ENCODE assay signal across 26 mouse cellular contexts in the genomic region with DNA sequence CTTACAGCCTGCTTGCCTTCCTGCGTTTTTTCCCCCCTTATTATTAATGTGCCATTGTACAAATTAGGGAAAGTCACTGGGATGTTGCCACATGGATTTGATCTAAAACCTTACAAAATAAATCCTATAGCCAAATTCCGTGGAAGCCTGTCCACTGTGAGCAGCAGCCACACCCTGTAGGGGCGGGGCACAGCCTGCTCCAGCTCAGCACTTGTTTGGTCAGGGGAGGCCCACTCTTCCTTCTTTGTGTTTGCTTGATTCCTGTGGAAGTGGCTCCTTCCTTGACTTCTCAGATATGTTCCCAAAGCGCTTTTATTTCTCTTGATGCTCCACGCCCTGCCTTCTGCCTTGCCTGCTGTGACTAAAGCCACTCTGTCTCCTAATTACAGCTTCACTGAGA. TPM values are rescaled to one million over a fixed set of nuclear protein-coding genes. Genes with fewer than 3 reads are reported as not detected.
A peak's percentile ranks its signal among the peaks of the same experiment; 100 is the strongest.
DNase-seq lines count a peak whose midpoint lies in the region; ATAC-seq lines count a peak whose summit lies in the region.
"Had no signal": no experiment of that assay in that cellular context is flagged by ENCODE, and none has a peak within 500 bp of the region (broad histone marks: within the 10 kb centered on the region; RNA-seq: fewer than 3 reads in every experiment).

No protein-coding gene starts in this region.

- no peaks in the 10 kb centered on the region for H3K36me3 ChIP-seq in heart, embryonic 13.5 days
- H3K36me3 ChIP-seq in lung, embryonic 16.5 days (ENCODE audit: control insufficient read depth, insufficient read depth, low read length): no peaks in the 10 kb centered on the region
- no peaks in the 10 kb centered on the region for H3K36me3 ChIP-seq in intestine, embryonic 16.5 days (ENCODE audit: control insufficient read depth, insufficient read depth, low read length)
- no peaks in the 10 kb centered on the region for H3K36me3 ChIP-seq in forebrain, embryonic 11.5 days (ENCODE audit: control insufficient read depth, insufficient read depth, low read length)
- no peaks in the 10 kb centered on the region for H3K36me3 ChIP-seq in hindbrain, embryonic 16.5 days (ENCODE audit: control insufficient read depth, insufficient read depth, low read length)
- H3K36me3 ChIP-seq: hindbrain, embryonic 10.5 days; limb, embryonic 13.5 days had no signal

- no peak for ATAC-seq in heart, embryonic 13.5 days (ENCODE audit: extremely low read depth, insufficient number of reproducible peaks, low FRiP score, low TSS enrichment)
- peak; percentile 64; the same call in 1 of the 2 replicates for ATAC-seq in lung, embryonic 16.5 days (ENCODE audit: low read depth)
- ATAC-seq in intestine, embryonic 16.5 days: 0 out of 2 replicates have a peak, but pooled peaks have one; percentile 42
- no peak for ATAC-seq in forebrain, embryonic 11.5 days (replicated peaks; ENCODE audit: low FRiP score)
- no peak for ATAC-seq in hindbrain, embryonic 16.5 days
- ATAC-seq: CD4-positive, CD25-positive, alpha-beta regulatory T cell, adult 4 months; forebrain, embryonic 14.5 days; midbrain, embryonic 16.5 days had no signal

- H3K9ac ChIP-seq in heart, embryonic 13.5 days: no peak overlapping the region
- H3K9ac ChIP-seq in lung, embryonic 16.5 days (ENCODE audit: low read length): no peak overlapping the region
- no peak overlapping the region for H3K9ac ChIP-seq in intestine, embryonic 16.5 days (ENCODE audit: low read depth, low read length)
- no peak overlapping the region for H3K9ac ChIP-seq in forebrain, embryonic 11.5 days (ENCODE audit: low read length)
- no peak overlapping the region for H3K9ac ChIP-seq in hindbrain, embryonic 16.5 days (ENCODE audit: low read depth, low read length)
- H3K9ac ChIP-seq: limb, embryonic 13.5 days had no signal

- WGBS in heart, embryonic 13.5 days: 66% methylated on average over 5 of the region's 5 CpGs
- WGBS in lung, embryonic 16.5 days: 53% methylated on average over 5 of the region's 5 CpGs
- WGBS in intestine, embryonic 16.5 days: 64% methylated on average over 5 of the region's 5 CpGs
- 71% methylated on average over 5 of the region's 5 CpGs for WGBS in forebrain, embryonic 11.5 days
- 73% methylated on average over 5 of the region's 5 CpGs for WGBS in hindbrain, embryonic 16.5 days

- no peak for DNase-seq in heart, postnatal 36 days
- DNase-seq in lung, postnatal 36 days: no peak
- DNase-seq in R1 (ENCODE audit: low read depth, low spot score): peak; percentile 59
- no peak for DNase-seq in forebrain, embryonic 11.5 days (ENCODE audit: low spot score)
- DNase-seq: adrenal gland, postnatal 14 days; cerebellum, adult 18-20 months; cerebellum, postnatal 10 days; gastrocnemius, postnatal 14 days; kidney, adult 11 months; kidney, postnatal 14 days; right cerebral cortex, adult 18-20 months; spleen, adult 18-20 months had no signal

- no peaks in the 10 kb centered on the region for H3K9me3 ChIP-seq in heart, embryonic 13.5 days
- no peaks in the 10 kb centered on the region for H3K9me3 ChIP-seq in lung, embryonic 16.5 days (ENCODE audit: control insufficient read depth, low read length)
- no peaks in the 10 kb centered on the region for H3K9me3 ChIP-seq in intestine, embryonic 16.5 days (ENCODE audit: control insufficient read depth, low read length)
- H3K9me3 ChIP-seq in forebrain, embryonic 11.5 days (ENCODE audit: control insufficient read depth, low read length): no peaks in the 10 kb centered on the region
- no peaks in the 10 kb centered on the region for H3K9me3 ChIP-seq in hindbrain, embryonic 16.5 days (ENCODE audit: control insufficient read depth, low read length)
- H3K9me3 ChIP-seq: hindbrain, embryonic 10.5 days; limb, embryonic 13.5 days had no signal

- H3K4me2 ChIP-seq in heart, embryonic 13.5 days: no peak overlapping the region
- H3K4me2 ChIP-seq in lung, embryonic 16.5 days (ENCODE audit: low read depth, low read length): no peak overlapping the region
- no peak overlapping the region for H3K4me2 ChIP-seq in intestine, embryonic 16.5 days (ENCODE audit: low read depth, low read length)
- no peak overlapping the region for H3K4me2 ChIP-seq in forebrain, embryonic 11.5 days (ENCODE audit: low read depth, low read length, severe bottlenecking)
- no peak overlapping the region for H3K4me2 ChIP-seq in hindbrain, embryonic 16.5 days (ENCODE audit: low read length)
- H3K4me2 ChIP-seq: limb, embryonic 13.5 days; liver, embryonic 11.5 days; midbrain, embryonic 11.5 days had no signal

- 0 out of 2 replicates have a peak overlapping the region, but pooled peaks have one; percentile 43 for H3K27ac ChIP-seq in heart, embryonic 13.5 days (replicated peaks)
- H3K27ac ChIP-seq in lung, embryonic 16.5 days (ENCODE audit: low read length): peak overlapping the region; percentile 51; the same call in 1 of the 2 replicates
- no peak overlapping the region for H3K27ac ChIP-seq in intestine, embryonic 16.5 days (ENCODE audit: low read length)
- no peak overlapping the region for H3K27ac ChIP-seq in forebrain, embryonic 11.5 days (ENCODE audit: low read depth, low read length)
- no peak overlapping the region for H3K27ac ChIP-seq in hindbrain, embryonic 16.5 days (ENCODE audit: low read depth, low read length)
- H3K27ac ChIP-seq: hindbrain, embryonic 10.5 days; hindbrain, postnatal 0 days; limb, embryonic 13.5 days had no signal

- no peak overlapping the region for H3K4me3 ChIP-seq in heart, embryonic 13.5 days
- no peak overlapping the region for H3K4me3 ChIP-seq in lung, embryonic 16.5 days (ENCODE audit: low read length)
- no peak overlapping the region for H3K4me3 ChIP-seq in intestine, embryonic 16.5 days (ENCODE audit: low read length)
- H3K4me3 ChIP-seq in forebrain, embryonic 11.5 days (ENCODE audit: low read depth, low read length): no peak overlapping the region
- no peak overlapping the region for H3K4me3 ChIP-seq in hindbrain, embryonic 16.5 days (ENCODE audit: low read length)
- H3K4me3 ChIP-seq: hindbrain, embryonic 10.5 days; limb, embryonic 13.5 days had no signal

- peaks cover 49% of the 10 kb centered on the region for H3K4me1 ChIP-seq in heart, embryonic 13.5 days
- H3K4me1 ChIP-seq in lung, embryonic 16.5 days (replicated peaks; ENCODE audit: control insufficient read depth, insufficient read depth, low read length): peaks cover 13% of the 10 kb centered on the region
- H3K4me1 ChIP-seq in intestine, embryonic 16.5 days (ENCODE audit: control insufficient read depth, insufficient read depth, low read length): peaks cover 4% of the 10 kb centered on the region; the same call in 1 of the 2 replicates
- peaks cover 11% of the 10 kb centered on the region; the same call in 1 of the 2 replicates for H3K4me1 ChIP-seq in forebrain, embryonic 11.5 days (replicated peaks; ENCODE audit: control insufficient read depth, insufficient read depth, low read length)
- H3K4me1 ChIP-seq in hindbrain, embryonic 16.5 days (ENCODE audit: control insufficient read depth, insufficient read depth, low read depth, low read length): peaks cover 13% of the 10 kb centered on the region

- H3K27me3 ChIP-seq in heart, embryonic 13.5 days (replicated peaks): no peaks in the 10 kb centered on the region; the same call in 1 of the 2 replicates
- H3K27me3 ChIP-seq in lung, embryonic 16.5 days (ENCODE audit: control insufficient read depth, insufficient read depth, low read depth, low read length): peaks cover 2% of the 10 kb centered on the region; the same call in 1 of the 2 replicates
- H3K27me3 ChIP-seq in intestine, embryonic 16.5 days (replicated peaks; ENCODE audit: control insufficient read depth, insufficient read depth, low read length): no peaks in the 10 kb centered on the region
- no peaks in the 10 kb centered on the region; the same call in 1 of the 2 replicates for H3K27me3 ChIP-seq in forebrain, embryonic 11.5 days (ENCODE audit: control insufficient read depth, insufficient read depth, low read length)
- no peaks in the 10 kb centered on the region for H3K27me3 ChIP-seq in hindbrain, embryonic 16.5 days (replicated peaks; ENCODE audit: control insufficient read depth, insufficient read depth, low read length)

- intact Hi-C loops in heart, postnatal 36 days (cut with DNase I): no loop called here

RNA-seq across cellular contexts. Expression of gene Wipf3, which starts 6.9 kb away (rescaled TPM):
- 4.4 and 4.5 TPM in 2 replicates for polyA plus RNA-seq in heart, embryonic 13.5 days (2015; fragmentation: Nextera tagmentation; extraction: Ambion mirVana)
- 10 to 100 TPM; 37.7 to 40.2 TPM for total RNA-seq in heart, postnatal 36 days (2021)
- polyA plus RNA-seq in lung, embryonic 16.5 days (2015; fragmentation: Nextera tagmentation; extraction: Ambion mirVana): 1.2 TPM in 2 replicates
- polyA plus RNA-seq in intestine, embryonic 16.5 days (2015; fragmentation: Nextera tagmentation; extraction: Ambion mirVana): 1.7 and 1.8 TPM in 2 replicates
- polyA plus RNA-seq in forebrain, embryonic 11.5 days (2014; fragmentation: Nextera tagmentation; extraction: Ambion mirVana): 0.96 and 1.3 TPM in 2 replicates
- 2.3 and 2.5 TPM in 2 replicates for polyA plus RNA-seq in hindbrain, embryonic 16.5 days (2015; fragmentation: Nextera tagmentation; extraction: Ambion mirVana)
- total RNA-seq: granulocyte monocyte progenitor cell, adult 5-6 weeks; neutrophil, adult 5-6 weeks had no signal
- polyA plus RNA-seq: CD4-positive, CD25-positive, alpha-beta regulatory T cell, adult 4 months had no signal

Comparison
In these comparisons a context has a peak if more than half of its experiments do, and no peak if none do; other contexts are left out.
1. ATAC-seq: peak in lung, embryonic 16.5 days (single experiment) and intestine, embryonic 16.5 days (single experiment); none in heart, embryonic 13.5 days (single experiment), forebrain, embryonic 11.5 days (single experiment) and hindbrain, embryonic 16.5 days (single experiment).
2. H3K27ac ChIP-seq: peak in heart, embryonic 13.5 days (single experiment) and lung, embryonic 16.5 days (single experiment); none in intestine, embryonic 16.5 days (single experiment), forebrain, embryonic 11.5 days (single experiment) and hindbrain, embryonic 16.5 days (single experiment).